Mouse (Mus musculus) liver, adult 2 months (tissue): ENCODE data around the gene Rpl15.

Source experiments
- CTCF ChIP-seq: fragments of 200-500 bp; IDR thresholded peaks from 2 replicates; pipeline ENCODE4 v1.5.1; 2011; ENCODE audit warnings: low read depth, low read length, control low read depth
- POLR2A ChIP-seq: fragments of 200-500 bp; IDR thresholded peaks from 2 replicates; pipeline ENCODE4 v1.6.1; 2011; ENCODE audit warnings: low read length, control low read depth; ENCODE audit not compliant: insufficient read depth; ENCODE audit errors: extremely low read depth

DNA sequence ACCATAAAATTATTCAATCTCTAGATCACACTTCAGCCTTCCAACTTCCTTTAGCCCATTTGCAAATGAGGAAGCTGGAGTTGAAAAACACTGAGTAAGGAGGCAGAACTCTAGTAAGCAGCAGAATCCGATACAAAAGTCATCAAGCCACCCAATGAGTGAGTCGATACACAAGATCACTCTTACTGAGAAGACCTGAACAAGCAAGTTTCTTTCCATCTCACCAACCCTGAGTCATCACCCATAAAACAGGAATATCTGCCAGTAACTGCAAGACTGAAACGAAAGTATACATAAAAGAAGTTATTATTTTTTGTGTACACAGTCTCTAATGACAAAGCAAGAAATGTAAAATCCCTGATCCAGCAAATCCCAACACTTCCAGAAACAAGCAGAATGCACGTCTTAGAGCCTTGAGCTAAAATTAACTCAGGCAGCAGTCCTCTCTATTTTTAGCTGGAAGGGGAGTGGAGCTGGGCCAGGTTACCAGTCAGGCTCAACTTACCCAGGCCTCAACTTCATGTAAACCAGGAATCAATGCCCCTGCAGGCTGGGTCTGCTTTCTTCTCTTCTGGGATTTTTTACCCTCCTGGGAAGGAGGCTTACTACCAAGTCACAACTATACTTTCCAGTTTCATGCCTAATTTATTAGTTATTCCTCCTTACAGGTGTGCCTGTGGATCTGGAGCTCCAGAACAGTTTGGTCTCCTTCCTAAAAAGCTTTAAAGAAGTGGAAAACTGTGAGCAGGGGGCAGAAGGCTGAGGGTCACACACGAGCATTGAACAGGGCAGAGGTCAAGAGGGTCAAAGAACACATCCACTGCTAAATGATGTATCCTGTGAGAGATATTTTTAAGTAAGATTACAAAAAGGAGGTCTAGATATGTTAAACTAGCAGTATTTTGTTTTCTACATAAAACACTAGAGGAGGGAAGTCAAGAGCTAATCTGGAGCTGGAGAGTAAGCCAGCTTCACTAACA is 36.9 kb downstream of the Rpl15 start:
- no peak for TF ChIP-seq CTCF
- TF ChIP-seq POLR2A = no peak
